Mouse (Mus musculus) lung, postnatal 14 days (tissue): ENCODE data around the gene Smpd3.

ENCODE experiments used
- DNase-seq: peaks from one replicate; pipeline ENCODE4 v3.0.0; 2021

Smpd3 gene

DNA sequence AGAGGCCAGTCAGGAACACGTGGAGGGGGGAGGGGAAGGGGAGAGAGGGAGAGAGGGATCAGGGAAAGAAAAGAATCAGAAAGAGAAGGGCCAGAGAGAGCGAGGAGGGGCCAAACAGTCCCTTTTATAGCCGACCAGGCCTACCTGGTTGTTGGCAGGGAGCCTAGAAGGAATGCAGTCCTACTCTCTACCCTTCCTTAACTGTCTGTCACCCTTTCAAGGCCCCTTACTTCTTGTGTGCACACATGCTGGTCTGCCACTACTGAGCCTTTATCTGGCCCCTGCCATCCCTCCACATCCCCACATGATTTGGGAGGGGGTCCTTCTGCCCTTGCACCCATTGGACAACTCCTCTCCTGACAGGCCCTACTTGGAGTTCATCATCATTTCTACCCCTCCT, 49.1 kb downstream of the Smpd3 start:
- no peak for DNase-seq

GRCm38 (mm10) chr8:106287445-106287844, 50.3 kb downstream of the Smpd3 start:
- no peak for DNase-seq

GRCm38 (mm10) chr8:106280844-106281243, 56.9 kb downstream of the Smpd3 start:
- no peak for DNase-seq

- no peak for DNase-seq
Observed at GRCm38 (mm10) chr8:106280154-106280553, 57.6 kb downstream of the Smpd3 start.

- no peak for DNase-seq
Observed at GRCm38 (mm10) chr8:106278367-106279042, 59.3 kb downstream of the Smpd3 start.

GRCm38 (mm10) chr8:106276709-106277317, 61.0 kb downstream of the Smpd3 start:
- DNase-seq: no peak

- no peak for DNase-seq
Observed at GRCm38 (mm10) chr8:106273468-106273867, 64.3 kb downstream of the Smpd3 start.

- no peak for DNase-seq
Observed at GRCm38 (mm10) chr8:106271378-106271777, 66.4 kb downstream of the Smpd3 start.

DNA sequence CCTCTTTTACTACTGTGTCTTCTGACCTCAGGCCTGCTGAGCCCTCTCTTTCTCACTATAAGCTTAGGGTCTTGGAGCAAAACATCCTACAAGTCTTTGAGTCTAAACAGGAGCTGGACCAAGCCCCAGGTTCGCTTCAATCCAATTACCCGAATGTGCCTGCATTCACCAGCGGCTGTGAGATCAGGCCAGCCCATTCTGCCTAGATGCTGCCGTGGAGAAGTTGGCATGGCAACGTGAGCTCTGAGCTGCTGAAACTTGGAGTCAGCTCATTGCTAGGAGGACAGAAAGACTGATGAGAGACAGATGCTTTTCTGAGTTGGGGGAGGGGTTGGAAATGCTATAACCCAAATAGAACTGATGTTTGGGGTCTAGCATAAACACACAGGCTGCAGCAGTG, 67.0 kb downstream of the Smpd3 start:
- no peak for DNase-seq

GRCm38 (mm10) chr8:106268710-106269346, 69.0 kb downstream of the Smpd3 start:
- DNase-seq: peak; percentile 36

DNA sequence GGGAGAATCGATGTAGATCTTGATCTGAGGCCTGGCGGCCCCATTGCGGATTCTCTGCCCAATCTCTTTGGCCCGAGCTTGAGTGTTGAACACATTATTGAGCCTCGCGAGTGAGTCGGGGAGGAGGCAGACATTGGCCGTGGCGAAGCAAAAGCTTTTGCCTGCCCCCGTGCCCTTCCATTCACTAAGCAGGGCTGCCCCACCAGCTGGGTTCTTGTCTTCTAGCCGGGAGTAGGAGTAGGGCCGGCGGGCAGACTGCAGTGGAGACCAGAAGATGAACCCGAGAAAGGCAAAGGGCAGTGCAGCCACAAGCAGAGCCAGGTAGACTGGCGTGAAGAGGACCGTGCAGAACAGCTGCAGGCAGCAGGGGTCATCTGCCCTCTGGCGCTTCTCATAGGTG, 72.4 kb downstream of the Smpd3 start:
- no peak for DNase-seq

DNA sequence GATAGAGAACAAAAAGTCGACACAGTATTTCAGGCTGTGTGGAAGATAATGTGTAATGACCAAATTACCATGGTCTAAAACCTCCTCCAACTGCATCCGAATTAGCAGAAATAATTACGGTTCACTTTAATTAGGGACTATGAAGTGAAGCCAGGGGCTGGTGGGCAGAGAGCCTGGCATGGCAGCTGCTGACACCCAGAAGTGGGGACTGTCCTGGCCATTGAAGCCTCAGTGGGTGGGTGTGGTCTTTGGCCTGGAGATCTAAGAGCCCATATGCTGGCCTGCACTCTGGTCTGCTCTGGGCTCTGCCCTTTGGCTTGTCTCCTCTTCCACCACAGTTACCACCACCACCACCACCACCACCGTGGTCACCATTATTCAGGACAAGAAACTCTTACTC, 73.9 kb downstream of the Smpd3 start:
- DNase-seq: no peak

- peak; percentile 10 for DNase-seq
Observed at GRCm38 (mm10) chr8:106262343-106262742, 75.4 kb downstream of the Smpd3 start.

GRCm38 (mm10) chr8:106260894-106261293, 76.9 kb downstream of the Smpd3 start:
- no peak for DNase-seq

- no peak for DNase-seq
Observed at GRCm38 (mm10) chr8:106259579-106260255, 78.1 kb downstream of the Smpd3 start.

DNA sequence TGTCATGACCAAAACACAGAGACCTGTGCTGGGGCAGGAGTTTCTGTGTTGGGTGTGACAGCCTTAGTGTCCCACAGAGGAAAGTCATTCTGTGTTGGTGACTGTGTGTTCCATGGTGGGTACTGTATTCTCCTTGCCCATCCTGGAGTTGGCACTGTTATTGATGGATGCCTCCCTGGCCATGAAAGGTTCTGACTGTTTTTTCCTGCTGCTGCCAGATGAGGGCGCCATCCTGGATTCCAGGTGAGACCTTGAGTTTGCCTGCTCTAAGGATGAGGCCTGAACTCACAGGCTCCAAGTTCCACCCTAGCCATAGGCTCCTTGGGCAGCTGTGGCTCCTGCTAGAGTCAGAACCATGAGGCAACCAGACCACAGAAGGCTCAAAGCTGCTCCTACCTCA, 79.6 kb downstream of the Smpd3 start:
- DNase-seq: peak; percentile 13

DNA sequence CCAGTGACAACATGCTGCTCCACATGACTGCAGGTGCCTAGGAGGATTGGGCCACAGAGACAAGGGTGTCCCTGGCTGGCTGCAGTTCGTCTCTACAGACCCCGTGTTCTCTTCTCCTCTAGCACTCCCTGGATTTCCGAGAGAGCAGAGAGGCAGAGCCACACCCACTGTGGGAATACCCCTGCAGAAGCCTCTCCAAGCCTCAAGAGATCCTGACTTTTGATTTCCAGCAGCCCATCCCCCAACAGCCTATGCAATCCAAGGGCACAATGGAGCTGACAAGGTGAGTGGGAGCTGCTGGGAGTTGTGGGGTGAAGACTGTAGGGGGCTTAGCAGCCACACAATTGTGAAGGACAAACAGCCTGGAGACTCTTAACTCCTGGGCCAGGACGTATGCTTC, 87.6 kb downstream of the Smpd3 start:
- DNase-seq: no peak

- DNase-seq: no peak
Observed at GRCm38 (mm10) chr8:106237106-106237505, 100.7 kb downstream of the Smpd3 start.

GRCm38 (mm10) chr8:106234567-106235261, 103.1 kb downstream of the Smpd3 start:
- DNase-seq: no peak

DNA sequence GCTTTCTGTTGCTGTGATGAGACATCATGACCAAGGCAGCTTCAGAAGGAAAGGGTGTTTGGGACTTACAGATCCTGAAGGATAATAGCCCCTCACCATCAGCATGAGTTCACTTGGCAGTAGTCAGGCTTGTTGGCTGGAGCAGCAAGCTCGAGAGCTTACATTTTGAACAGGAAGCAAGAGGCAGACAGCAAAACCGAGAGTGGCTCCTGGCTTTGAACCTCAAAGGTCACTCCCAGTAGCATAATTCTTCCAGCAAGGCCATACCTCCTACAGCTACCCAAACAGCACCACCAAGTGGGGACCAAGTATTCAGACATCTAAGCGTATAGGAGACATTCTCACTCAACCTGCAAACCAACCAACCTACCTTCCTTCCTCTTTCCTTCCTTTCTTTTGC, 105.0 kb downstream of the Smpd3 start:
- no peak for DNase-seq

- DNase-seq: no peak
Observed at GRCm38 (mm10) chr8:106231536-106231935, 106.3 kb downstream of the Smpd3 start.

GRCm38 (mm10) chr8:106226589-106226988, 111.2 kb downstream of the Smpd3 start:
- peak; percentile 69 for DNase-seq

GRCm38 (mm10) chr8:106219620-106220019, 118.2 kb downstream of the Smpd3 start:
- no peak for DNase-seq
